Mouse (Mus musculus): ENCODE data around the gene Ccdc97.

Ccdc97 gene

DNA sequence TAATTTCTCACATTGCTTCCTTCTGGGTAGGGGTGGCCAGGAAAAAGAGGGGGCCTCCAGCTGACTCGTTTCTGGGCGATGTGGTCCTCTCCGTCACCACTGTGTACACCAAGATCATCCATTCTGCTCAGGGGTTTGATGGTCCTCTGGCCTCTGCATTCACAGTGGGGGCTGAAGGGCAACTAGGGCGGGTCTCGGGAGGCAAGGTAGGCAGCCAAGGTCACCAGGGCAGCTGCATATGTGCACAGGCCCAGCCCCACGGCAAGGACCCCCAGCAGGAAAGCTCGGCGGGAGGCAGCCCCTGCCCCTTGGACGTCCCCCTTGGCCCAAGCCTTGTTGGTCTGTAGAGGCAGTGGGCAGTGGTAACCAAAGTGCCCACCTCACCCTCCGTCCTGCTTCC lies 49.7 kb downstream of the Ccdc97 start:
- no peak for DNase-seq (ENCODE audit: low spot score in 2 of 2)

DNA sequence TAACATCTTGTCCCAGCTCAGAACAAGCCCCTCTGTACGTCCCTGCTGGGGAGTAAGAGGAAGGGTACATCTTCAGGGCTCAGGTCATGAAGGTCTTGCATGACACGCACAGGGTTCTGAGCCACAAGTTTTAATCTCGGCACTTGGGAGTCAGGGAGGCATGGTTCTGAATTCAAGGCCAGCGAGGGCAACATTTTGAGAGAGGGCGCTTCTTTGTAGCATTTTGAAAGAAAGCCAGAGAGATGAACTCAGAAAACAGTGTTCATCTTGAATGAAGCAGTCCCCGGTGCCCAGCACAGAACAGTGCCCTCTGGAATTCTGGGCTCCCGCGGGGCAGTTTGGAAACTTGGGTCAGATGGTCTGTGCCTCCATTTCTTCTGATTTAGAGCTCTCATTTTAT lies 52.5 kb downstream of the Ccdc97 start:
- no peak for DNase-seq (ENCODE audit: low spot score in 2 of 2)

Measured in spleen, postnatal 14 days (tissue).